Mouse (Mus musculus): ENCODE measurements at regions not wholly inside any gene's neighbourhood (a gene's known extent, or its start where the extent isn't known, plus 50 kb on each side); places are given as distances from the start of the nearest gene placed in this dataset.

DNA sequence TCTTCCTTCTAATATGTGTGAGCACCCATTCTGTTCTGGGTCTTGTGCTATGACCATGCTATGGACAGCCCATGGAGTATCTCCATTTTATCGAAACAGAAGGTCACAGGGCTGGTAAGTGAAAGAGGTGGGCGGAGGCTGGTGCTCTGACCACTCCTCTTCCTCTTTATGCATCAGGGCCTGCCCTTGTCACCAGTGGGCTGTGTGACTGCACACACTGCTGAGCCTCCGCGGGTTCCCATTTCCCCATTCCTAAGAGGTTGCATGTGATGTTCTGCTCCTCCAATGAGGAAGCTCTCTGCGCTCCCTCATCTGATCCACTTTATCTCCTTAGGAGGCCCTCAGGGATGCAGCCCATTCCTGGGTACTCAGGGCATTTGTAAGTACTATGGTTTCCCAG is 65.0 kb upstream of the Slc44a3 start:
- no peaks in the 10 kb centered on the region for H3K27me3 ChIP-seq (replicated peaks; ENCODE audit: control insufficient read depth, insufficient read depth, low read length)
- no peak overlapping the region for H3K4me3 ChIP-seq (ENCODE audit: insufficient read depth, low read depth, low read length)
- TF ChIP-seq POLR2A (IDR thresholded peaks at IDR 0.05; ENCODE audit: low read depth, low read length) (no peak), CTCF (conservative IDR thresholded peaks at IDR 0.05; ENCODE audit: insufficient read depth, insufficient read length, low read depth, low read length) (no peak)
- 83% methylated on average over 5 of the region's 5 CpGs for WGBS
- H3K4me1 ChIP-seq (ENCODE audit: control insufficient read depth, insufficient read depth, low read length) = no peaks in the 10 kb centered on the region
- H3K27ac ChIP-seq (ENCODE audit: insufficient read depth, low read depth, low read length) = no peak overlapping the region
- no peak for DNase-seq
- H3K36me3 ChIP-seq (ENCODE audit: control insufficient read depth, insufficient read depth, low read length) = no peaks in the 10 kb centered on the region

DNA sequence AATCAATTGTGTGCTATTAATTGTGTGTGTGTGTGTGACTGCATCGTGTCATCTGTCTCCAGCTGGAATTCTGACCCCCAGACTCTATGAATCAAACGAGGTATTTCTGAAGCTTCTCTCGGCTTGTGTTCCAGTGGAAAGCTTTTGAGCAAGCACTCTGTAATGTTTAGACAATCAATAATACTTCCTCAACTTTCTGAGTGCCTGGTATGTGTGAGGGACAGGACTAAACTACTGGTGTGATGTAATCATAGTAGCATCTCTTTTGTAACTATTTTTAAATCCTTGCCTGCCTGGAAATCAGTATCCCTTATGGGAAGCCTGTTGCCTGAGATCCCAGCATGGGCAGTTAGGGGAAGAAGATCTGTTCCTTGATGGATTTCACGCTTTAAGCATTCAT is 62.4 kb upstream of the Slc44a3 start:
- Histone ChIP-seq H3K36me3 (ENCODE audit: control insufficient read depth, insufficient read depth, low read length) (no peaks in the 10 kb centered on the region), H3K4me1 (ENCODE audit: control insufficient read depth, insufficient read depth, low read length) (no peaks in the 10 kb centered on the region), H3K27ac (ENCODE audit: insufficient read depth, low read depth, low read length) (no peak overlapping the region), H3K4me3 (ENCODE audit: insufficient read depth, low read depth, low read length) (no peak overlapping the region), H3K27me3 (replicated peaks; ENCODE audit: control insufficient read depth, insufficient read depth, low read length) (no peaks in the 10 kb centered on the region)
- WGBS = 75% methylated on average over 4 of the region's 4 CpGs
- no peak for DNase-seq
- TF ChIP-seq POLR2A (IDR thresholded peaks at IDR 0.05; ENCODE audit: low read depth, low read length) (no peak), CTCF (conservative IDR thresholded peaks at IDR 0.05; ENCODE audit: insufficient read depth, insufficient read length, low read depth, low read length) (no peak)

DNA sequence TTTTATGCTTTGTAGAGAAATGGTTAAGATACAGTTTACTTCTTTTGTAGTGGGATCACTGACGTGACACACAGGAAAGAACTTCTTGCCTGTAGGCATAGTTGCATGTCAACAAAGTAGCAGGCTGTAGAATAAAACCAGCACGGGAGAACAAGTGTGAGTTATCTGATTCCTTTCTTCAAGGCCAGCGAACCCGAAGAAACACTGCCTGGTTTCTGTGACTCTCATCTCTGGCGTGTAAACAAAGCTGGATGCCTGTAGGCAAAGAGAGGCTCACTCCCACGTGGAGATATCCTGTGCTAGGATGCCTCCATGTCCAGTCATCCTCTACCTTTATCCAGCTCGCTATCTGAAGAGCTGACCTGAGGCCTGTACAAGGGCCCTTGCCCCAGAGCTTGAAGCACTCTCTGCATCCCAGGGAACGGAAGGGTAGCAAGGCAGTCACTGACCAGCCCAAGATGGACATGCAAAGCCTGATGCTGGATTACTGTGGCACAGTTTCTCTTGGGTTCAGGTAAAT is 61.5 kb upstream of the Slc44a3 start:
- no peak for DNase-seq
- no peak overlapping the region for H3K27ac ChIP-seq (ENCODE audit: insufficient read depth, low read depth, low read length)
- WGBS = 64% methylated on average over 8 of the region's 8 CpGs
- H3K4me3 ChIP-seq (ENCODE audit: insufficient read depth, low read depth, low read length) = no peak overlapping the region
- H3K36me3 ChIP-seq (ENCODE audit: control insufficient read depth, insufficient read depth, low read length) = no peaks in the 10 kb centered on the region
- H3K27me3 ChIP-seq (replicated peaks; ENCODE audit: control insufficient read depth, insufficient read depth, low read length) = no peaks in the 10 kb centered on the region
- TF ChIP-seq POLR2A (IDR thresholded peaks at IDR 0.05; ENCODE audit: low read depth, low read length) = no peak
- TF ChIP-seq CTCF (conservative IDR thresholded peaks at IDR 0.05; ENCODE audit: insufficient read depth, insufficient read length, low read depth, low read length) = no peak
- no peaks in the 10 kb centered on the region for H3K4me1 ChIP-seq (ENCODE audit: control insufficient read depth, insufficient read depth, low read length)

DNA sequence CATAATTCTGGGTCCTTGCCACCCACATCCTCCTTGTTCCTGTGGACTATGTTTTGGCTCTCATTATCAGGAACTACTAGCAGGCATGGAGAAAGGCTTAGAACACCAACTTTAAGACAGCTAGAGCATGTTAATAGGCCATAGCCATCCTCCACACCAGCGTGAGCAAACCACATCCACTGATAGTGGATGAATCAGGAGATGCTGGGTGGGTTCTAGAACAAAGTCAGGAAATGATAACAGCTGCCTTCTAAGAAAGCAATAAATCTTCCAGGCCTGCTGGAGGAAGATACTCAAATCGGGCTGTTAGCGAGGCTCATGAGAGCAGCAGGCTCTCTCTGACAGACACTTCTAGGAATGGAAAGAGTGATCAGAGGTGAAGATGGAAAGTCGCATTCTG is 60.9 kb upstream of the Slc44a3 start:
- no peak overlapping the region for H3K4me3 ChIP-seq (ENCODE audit: insufficient read depth, low read depth, low read length)
- DNase-seq = no peak
- TF ChIP-seq CTCF (conservative IDR thresholded peaks at IDR 0.05; ENCODE audit: insufficient read depth, insufficient read length, low read depth, low read length) = no peak
- no peak for TF ChIP-seq POLR2A (IDR thresholded peaks at IDR 0.05; ENCODE audit: low read depth, low read length)
- no peaks in the 10 kb centered on the region for H3K4me1 ChIP-seq (ENCODE audit: control insufficient read depth, insufficient read depth, low read length)
- no peaks in the 10 kb centered on the region for H3K36me3 ChIP-seq (ENCODE audit: control insufficient read depth, insufficient read depth, low read length)
- WGBS = 57% methylated on average over 4 of the region's 4 CpGs
- H3K27ac ChIP-seq (ENCODE audit: insufficient read depth, low read depth, low read length) = no peak overlapping the region
- H3K27me3 ChIP-seq (replicated peaks; ENCODE audit: control insufficient read depth, insufficient read depth, low read length) = no peaks in the 10 kb centered on the region

DNA sequence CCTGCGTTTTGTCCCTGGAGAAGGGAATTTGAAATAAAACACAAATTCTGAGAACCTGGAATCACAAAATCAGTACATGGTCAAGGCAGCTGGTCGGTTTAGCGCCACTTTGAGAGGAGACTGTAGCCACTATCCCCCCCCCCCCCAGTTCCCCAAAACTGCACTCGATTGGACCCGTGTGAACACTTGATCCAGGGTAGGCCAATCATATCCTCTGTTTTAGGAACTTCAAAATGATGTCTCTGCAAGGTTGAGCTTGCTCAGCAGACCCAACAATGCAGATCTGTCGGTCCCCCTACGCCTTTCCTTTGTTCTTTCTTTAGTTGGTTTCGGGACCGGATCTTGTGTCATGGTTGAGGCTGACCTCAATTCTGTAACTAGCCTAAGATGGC is 57.3 kb upstream of the Slc44a3 start:
- 84% methylated on average over 9 of the region's 9 CpGs for WGBS
- TF ChIP-seq POLR2A (IDR thresholded peaks at IDR 0.05; ENCODE audit: low read depth, low read length) = no peak
- no peaks in the 10 kb centered on the region for H3K4me1 ChIP-seq (ENCODE audit: control insufficient read depth, insufficient read depth, low read length)
- no peak overlapping the region for H3K27ac ChIP-seq (ENCODE audit: insufficient read depth, low read depth, low read length)
- no peaks in the 10 kb centered on the region for H3K27me3 ChIP-seq (replicated peaks; ENCODE audit: control insufficient read depth, insufficient read depth, low read length)
- no peak for DNase-seq
- no peak overlapping the region for H3K4me3 ChIP-seq (ENCODE audit: insufficient read depth, low read depth, low read length)
- no peaks in the 10 kb centered on the region for H3K36me3 ChIP-seq (ENCODE audit: control insufficient read depth, insufficient read depth, low read length)

DNA sequence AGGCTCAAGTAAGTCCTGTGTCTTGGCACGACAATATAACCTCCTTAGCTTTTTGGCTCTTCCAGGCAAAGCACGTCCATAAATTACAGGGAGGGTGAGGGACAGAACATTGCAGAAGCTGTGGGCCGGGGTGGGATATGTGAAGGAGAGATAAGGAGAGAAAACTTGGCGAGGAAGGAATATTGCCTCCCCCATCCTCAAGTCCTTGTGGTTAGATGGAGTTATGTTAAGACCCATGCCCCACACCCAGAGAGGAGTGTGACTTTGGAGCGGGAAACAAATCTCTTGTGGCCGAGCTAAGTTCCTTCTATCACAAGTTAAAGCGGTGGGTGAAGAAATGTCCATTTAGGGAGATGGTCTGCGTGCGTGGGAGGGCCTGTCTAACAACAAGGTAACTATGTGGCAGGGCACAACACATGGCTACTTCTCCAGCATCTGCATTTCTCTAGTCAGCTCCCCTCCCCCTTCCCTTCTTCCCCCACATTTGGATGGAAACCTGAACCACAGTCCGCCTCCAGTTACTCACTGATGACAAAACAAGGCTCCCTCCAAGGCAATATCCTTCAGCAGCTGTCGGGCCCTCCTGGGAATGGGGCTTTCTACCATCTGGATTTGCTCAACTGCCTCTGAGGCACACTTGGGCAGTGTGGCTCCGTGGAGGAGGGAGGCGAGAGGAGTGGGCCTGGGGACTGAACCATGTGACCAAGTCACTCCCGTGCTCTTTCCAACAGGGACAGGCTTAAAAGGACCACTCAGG is 56.7 kb upstream of the Slc44a3 start:
- Histone ChIP-seq H3K4me1 (ENCODE audit: control insufficient read depth, insufficient read depth, low read length) (no peaks in the 10 kb centered on the region), H3K4me3 (ENCODE audit: insufficient read depth, low read depth, low read length) (no peak overlapping the region), H3K36me3 (ENCODE audit: control insufficient read depth, insufficient read depth, low read length) (no peaks in the 10 kb centered on the region), H3K27ac (ENCODE audit: insufficient read depth, low read depth, low read length) (no peak overlapping the region), H3K27me3 (replicated peaks; ENCODE audit: control insufficient read depth, insufficient read depth, low read length) (no peaks in the 10 kb centered on the region)
- DNase-seq = no peak
- TF ChIP-seq CTCF (conservative IDR thresholded peaks at IDR 0.05; ENCODE audit: insufficient read depth, insufficient read length, low read depth, low read length) (no peak), POLR2A (IDR thresholded peaks at IDR 0.05; ENCODE audit: low read depth, low read length) (no peak)
- 58% methylated on average over 14 of the region's 14 CpGs for WGBS

DNA sequence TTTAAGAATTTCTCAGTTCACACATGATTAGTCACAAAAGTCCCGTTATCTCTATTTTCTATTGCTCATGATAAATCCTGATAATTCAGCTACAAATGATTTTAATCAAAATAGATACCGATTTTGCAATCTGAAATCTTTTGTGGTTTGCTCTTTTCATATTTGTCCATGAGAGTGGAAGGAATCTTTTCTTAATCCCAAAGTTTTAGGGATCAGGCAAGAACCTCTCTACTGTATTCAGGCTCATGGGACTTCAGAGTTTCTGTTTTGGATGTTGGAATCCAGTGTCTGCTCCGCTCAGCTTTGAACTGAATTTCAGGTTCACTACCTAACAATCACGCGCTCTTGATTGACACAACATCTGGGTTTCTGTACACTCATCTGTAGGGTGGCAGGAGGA is 53.1 kb upstream of the Slc44a3 start:
- TF ChIP-seq CTCF (conservative IDR thresholded peaks at IDR 0.05; ENCODE audit: insufficient read depth, insufficient read length, low read depth, low read length) = no peak
- no peak for TF ChIP-seq POLR2A (IDR thresholded peaks at IDR 0.05; ENCODE audit: low read depth, low read length)
- H3K27me3 ChIP-seq (replicated peaks; ENCODE audit: control insufficient read depth, insufficient read depth, low read length) = no peaks in the 10 kb centered on the region
- no peaks in the 10 kb centered on the region for H3K36me3 ChIP-seq (ENCODE audit: control insufficient read depth, insufficient read depth, low read length)
- 95% methylated on average over 5 of the region's 5 CpGs for WGBS
- DNase-seq = no peak
- no peak overlapping the region for H3K4me3 ChIP-seq (ENCODE audit: insufficient read depth, low read depth, low read length)
- no peaks in the 10 kb centered on the region for H3K4me1 ChIP-seq (ENCODE audit: control insufficient read depth, insufficient read depth, low read length)
- no peak overlapping the region for H3K27ac ChIP-seq (ENCODE audit: insufficient read depth, low read depth, low read length)

Data from kidney, adult 2 months (tissue).